Mouse (Mus musculus): ENCODE measurements around the gene Galm. TPM values are rescaled to one million over a fixed set of nuclear protein-coding genes. Genes with fewer than 3 reads are reported as not detected.

Galm gene
- polyA plus RNA-seq, 1 experiment from 2014 or later: 1.7 TPM

- Histone ChIP-seq H3K27ac (ENCODE audit: low read length) (no peak overlapping the region), H3K4me3 (replicated peaks; ENCODE audit: low read length) (no peak overlapping the region), H3K4me2 (ENCODE audit: low read length) (no peak overlapping the region), H3K27me3 (replicated peaks; ENCODE audit: control insufficient read depth, insufficient read depth, low read length) (no peaks in the 10 kb centered on the region), H3K9ac (replicated peaks; ENCODE audit: low read depth, low read length) (no peak overlapping the region), H3K36me3 (ENCODE audit: control insufficient read depth, insufficient read depth) (no peaks in the 10 kb centered on the region), H3K9me3 (ENCODE audit: control insufficient read depth, low read length) (no peaks in the 10 kb centered on the region), H3K4me1 (replicated peaks; ENCODE audit: control insufficient read depth, insufficient read depth, low read length) (peaks cover 7% of the 10 kb centered on the region)
- ATAC-seq: no peak
- WGBS: 93% methylated on average over 5 of the region's 5 CpGs
These were observed 2.1 kb upstream of the Galm start for GRCm38 (mm10) chr17:80124985-80125750.

- WGBS: 87% methylated on average over 6 of the region's 6 CpGs
These were observed 1.1 kb upstream of the Galm start for GRCm38 (mm10) chr17:80126166-80126565.

GRCm38 (mm10) chr17:80128476-80128990 is 1.3 kb downstream of the Galm start:
- ATAC-seq: no peak
- no peak overlapping the region for H3K9ac ChIP-seq (replicated peaks; ENCODE audit: low read depth, low read length)
- H3K36me3 ChIP-seq (ENCODE audit: control insufficient read depth, insufficient read depth): no peaks in the 10 kb centered on the region
- no peaks in the 10 kb centered on the region for H3K9me3 ChIP-seq (ENCODE audit: control insufficient read depth, low read length)
- H3K27me3 ChIP-seq (replicated peaks; ENCODE audit: control insufficient read depth, insufficient read depth, low read length): no peaks in the 10 kb centered on the region
- WGBS: 80% methylated on average over 13 of the region's 13 CpGs
- no peak overlapping the region for H3K4me3 ChIP-seq (replicated peaks; ENCODE audit: low read length)
- H3K4me2 ChIP-seq (ENCODE audit: low read length): no peak overlapping the region
- H3K4me1 ChIP-seq (replicated peaks; ENCODE audit: control insufficient read depth, insufficient read depth, low read length): peaks cover 7% of the 10 kb centered on the region
- H3K27ac ChIP-seq (ENCODE audit: low read length): no peak overlapping the region

More at GRCm38 (mm10) chr17:80126166-80126565, 1.1 kb upstream of the Galm start:
- H3K36me3 ChIP-seq (ENCODE audit: control insufficient read depth, insufficient read depth): no peaks in the 10 kb centered on the region
- H3K4me2 ChIP-seq (ENCODE audit: low read length): no peak overlapping the region
- no peak for ATAC-seq
- peaks cover 7% of the 10 kb centered on the region for H3K4me1 ChIP-seq (replicated peaks; ENCODE audit: control insufficient read depth, insufficient read depth, low read length)
- no peak overlapping the region for H3K9ac ChIP-seq (replicated peaks; ENCODE audit: low read depth, low read length)
- H3K4me3 ChIP-seq (replicated peaks; ENCODE audit: low read length): no peak overlapping the region
- no peaks in the 10 kb centered on the region for H3K9me3 ChIP-seq (ENCODE audit: control insufficient read depth, low read length)
- H3K27ac ChIP-seq (ENCODE audit: low read length): no peak overlapping the region
- no peaks in the 10 kb centered on the region for H3K27me3 ChIP-seq (replicated peaks; ENCODE audit: control insufficient read depth, insufficient read depth, low read length)

GRCm38 (mm10) chr17:80129387-80129786 is 2.1 kb downstream of the Galm start:
- Histone ChIP-seq H3K9me3 (ENCODE audit: control insufficient read depth, low read length) (no peaks in the 10 kb centered on the region), H3K9ac (replicated peaks; ENCODE audit: low read depth, low read length) (no peak overlapping the region), H3K4me3 (replicated peaks; ENCODE audit: low read length) (no peak overlapping the region), H3K27me3 (replicated peaks; ENCODE audit: control insufficient read depth, insufficient read depth, low read length) (no peaks in the 10 kb centered on the region), H3K27ac (ENCODE audit: low read length) (no peak overlapping the region), H3K4me1 (replicated peaks; ENCODE audit: control insufficient read depth, insufficient read depth, low read length) (peaks cover 7% of the 10 kb centered on the region), H3K36me3 (ENCODE audit: control insufficient read depth, insufficient read depth) (no peaks in the 10 kb centered on the region), H3K4me2 (ENCODE audit: low read length) (no peak overlapping the region)
- ATAC-seq: no peak
- WGBS: 54% methylated on average over 4 of the region's 4 CpGs

GRCm38 (mm10) chr17:80130718-80131430 is 3.6 kb downstream of the Galm start:
- no peaks in the 10 kb centered on the region for H3K9me3 ChIP-seq (ENCODE audit: control insufficient read depth, low read length)
- no peak overlapping the region for H3K9ac ChIP-seq (replicated peaks; ENCODE audit: low read depth, low read length)
- H3K4me2 ChIP-seq (ENCODE audit: low read length): no peak overlapping the region
- H3K36me3 ChIP-seq (ENCODE audit: control insufficient read depth, insufficient read depth): no peaks in the 10 kb centered on the region
- no peak overlapping the region for H3K27ac ChIP-seq (ENCODE audit: low read length)
- WGBS: 53% methylated on average over 9 of the region's 9 CpGs
- no peak overlapping the region for H3K4me3 ChIP-seq (replicated peaks; ENCODE audit: low read length)
- no peak for ATAC-seq
- H3K4me1 ChIP-seq (replicated peaks; ENCODE audit: control insufficient read depth, insufficient read depth, low read length): peaks cover 7% of the 10 kb centered on the region
- H3K27me3 ChIP-seq (replicated peaks; ENCODE audit: control insufficient read depth, insufficient read depth, low read length): no peaks in the 10 kb centered on the region

DNA sequence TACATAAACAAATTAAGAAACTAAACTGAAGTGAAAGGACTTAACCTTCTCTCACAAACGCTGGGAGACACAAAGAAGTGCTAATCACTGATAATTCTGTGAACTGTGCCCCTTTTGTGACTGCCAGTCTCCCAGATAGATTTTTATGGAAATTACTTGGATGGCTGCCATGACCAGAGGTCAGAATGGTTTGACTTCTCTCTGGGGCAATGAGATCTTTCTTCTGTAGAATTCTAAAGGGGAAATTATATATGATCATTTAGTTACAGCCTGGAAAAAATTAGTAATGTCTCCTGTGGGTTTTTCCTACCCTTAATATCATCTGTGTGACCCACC is 4.1 kb downstream of the Galm start:
- Histone ChIP-seq H3K36me3 (ENCODE audit: control insufficient read depth, insufficient read depth) (no peaks in the 10 kb centered on the region), H3K27me3 (replicated peaks; ENCODE audit: control insufficient read depth, insufficient read depth, low read length) (no peaks in the 10 kb centered on the region), H3K9ac (replicated peaks; ENCODE audit: low read depth, low read length) (no peak overlapping the region), H3K4me3 (replicated peaks; ENCODE audit: low read length) (no peak overlapping the region), H3K4me1 (replicated peaks; ENCODE audit: control insufficient read depth, insufficient read depth, low read length) (peaks cover 7% of the 10 kb centered on the region), H3K4me2 (ENCODE audit: low read length) (no peak overlapping the region), H3K9me3 (ENCODE audit: control insufficient read depth, low read length) (no peaks in the 10 kb centered on the region), H3K27ac (ENCODE audit: low read length) (no peak overlapping the region)
- no peak for ATAC-seq
- 18% methylated on average over 1 of the region's 1 CpGs for WGBS

- Histone ChIP-seq H3K4me3 (replicated peaks; ENCODE audit: low read length) (no peak overlapping the region), H3K4me1 (replicated peaks; ENCODE audit: control insufficient read depth, insufficient read depth, low read length) (peaks cover 7% of the 10 kb centered on the region), H3K27me3 (replicated peaks; ENCODE audit: control insufficient read depth, insufficient read depth, low read length) (no peaks in the 10 kb centered on the region), H3K4me2 (ENCODE audit: low read length) (no peak overlapping the region), H3K9ac (replicated peaks; ENCODE audit: low read depth, low read length) (no peak overlapping the region), H3K9me3 (ENCODE audit: control insufficient read depth, low read length) (no peaks in the 10 kb centered on the region), H3K36me3 (ENCODE audit: control insufficient read depth, insufficient read depth) (no peaks in the 10 kb centered on the region), H3K27ac (ENCODE audit: low read length) (no peak overlapping the region)
- no peak for ATAC-seq
- 78% methylated on average over 7 of the region's 7 CpGs for WGBS
These were observed 4.6 kb downstream of the Galm start for GRCm38 (mm10) chr17:80131838-80132237.

- 80% methylated on average over 4 of the region's 4 CpGs for WGBS
- no peak for ATAC-seq
- Histone ChIP-seq H3K4me3 (replicated peaks; ENCODE audit: low read length) (no peak overlapping the region), H3K36me3 (ENCODE audit: control insufficient read depth, insufficient read depth) (no peaks in the 10 kb centered on the region), H3K27me3 (replicated peaks; ENCODE audit: control insufficient read depth, insufficient read depth, low read length) (no peaks in the 10 kb centered on the region), H3K9ac (replicated peaks; ENCODE audit: low read depth, low read length) (no peak overlapping the region), H3K4me1 (replicated peaks; ENCODE audit: control insufficient read depth, insufficient read depth, low read length) (peaks cover 6% of the 10 kb centered on the region), H3K9me3 (ENCODE audit: control insufficient read depth, low read length) (no peaks in the 10 kb centered on the region), H3K4me2 (ENCODE audit: low read length) (no peak overlapping the region), H3K27ac (ENCODE audit: low read length) (no peak overlapping the region)
These were observed 5.2 kb downstream of the Galm start for GRCm38 (mm10) chr17:80132502-80132901.

GRCm38 (mm10) chr17:80138434-80139162 is 11.3 kb downstream of the Galm start:
- Histone ChIP-seq H3K9ac (replicated peaks; ENCODE audit: low read depth, low read length) (no peak overlapping the region), H3K36me3 (ENCODE audit: control insufficient read depth, insufficient read depth) (no peaks in the 10 kb centered on the region), H3K27ac (ENCODE audit: low read length) (no peak overlapping the region), H3K4me2 (ENCODE audit: low read length) (no peak overlapping the region), H3K4me1 (replicated peaks; ENCODE audit: control insufficient read depth, insufficient read depth, low read length) (no peaks in the 10 kb centered on the region), H3K9me3 (ENCODE audit: control insufficient read depth, low read length) (no peaks in the 10 kb centered on the region), H3K4me3 (replicated peaks; ENCODE audit: low read length) (no peak overlapping the region), H3K27me3 (replicated peaks; ENCODE audit: control insufficient read depth, insufficient read depth, low read length) (no peaks in the 10 kb centered on the region)
- WGBS: 84% methylated on average over 17 of the region's 17 CpGs
- ATAC-seq: no peak
